Mouse (Mus musculus) MEL (cell line): Measurements from ENCODE around the gene Aff1. TPM values are rescaled to one million over a fixed set of nuclear protein-coding genes. Genes with fewer than 3 reads are reported as not detected.

Experiments used
- DNase-seq: peaks from one replicate; pipeline ENCODE4 v3.0.0; 2011; ENCODE audit warnings: low read depth, low spot score
- H3K27ac ChIP-seq: 2 replicates; pipeline ENCODE4 v1.5.1; 2012; ENCODE audit warnings: low read depth, mild to moderate bottlenecking, control low read depth, low read length, moderate library complexity; ENCODE audit not compliant: control insufficient read depth
- H3K27me3 ChIP-seq, 2 experiments: fragments of 150-350 bp in 1 of 2; sonication (generic) in 1 of 2; 2 replicates each; pipeline ENCODE4 v1.6.1; 2012; ENCODE audit warnings: low read length in 2 of 2, mild to moderate bottlenecking in 2 of 2, improper control_type of control experiment in 1 of 2, moderate library complexity in 1 of 2; ENCODE audit not compliant: insufficient read depth in 2 of 2, control insufficient read depth in 1 of 2
- H3K36me3 ChIP-seq, 2 experiments: 2 replicates each; pipeline ENCODE4 v1.6.1; 2012 to 2014; ENCODE audit warnings: low read length in 2 of 2, improper control_type of control experiment in 1 of 2, inconsistent platforms in 1 of 2, mild to moderate bottlenecking in 1 of 2; ENCODE audit not compliant: insufficient read depth in 2 of 2, control insufficient read depth in 1 of 2
- H3K4me1 ChIP-seq, 2 experiments: fragments of 150-350 bp in 1 of 2; sonication (generic) in 1 of 2; 2 replicates each; pipeline ENCODE4 v1.6.1; 2012; ENCODE audit warnings: low read length in 2 of 2, improper control_type of control experiment in 1 of 2, mild to moderate bottlenecking in 1 of 2; ENCODE audit not compliant: insufficient read depth in 2 of 2, control insufficient read depth in 1 of 2
- H3K4me3 ChIP-seq, 2 experiments: fragments of 150-350 bp in 1 of 2; sonication (generic) in 1 of 2; 2 replicates each; pipeline ENCODE4 v1.5.1; 2012; ENCODE audit warnings: low read depth in 2 of 2, low read length in 2 of 2, mild to moderate bottlenecking in 2 of 2, moderate library complexity in 2 of 2, control low read depth in 1 of 2, improper control_type of control experiment in 1 of 2; ENCODE audit not compliant: control insufficient read depth in 1 of 2, insufficient read depth in 1 of 2
- H3K79me2 ChIP-seq: 2 replicates; pipeline ENCODE4 v1.6.1; 2012; ENCODE audit warnings: mild to moderate bottlenecking, low read length, moderate library complexity; ENCODE audit not compliant: control insufficient read depth, poor library complexity, insufficient read depth
- H3K9ac ChIP-seq: 2 replicates; pipeline ENCODE4 v1.6.1; 2012; ENCODE audit warnings: low read depth, mild to moderate bottlenecking, control low read depth, low read length, moderate library complexity; ENCODE audit not compliant: control insufficient read depth, poor library complexity, severe bottlenecking
- H3K9me3 ChIP-seq: fragments of 150-350 bp; sonication (generic); replicated peaks from 2 replicates; pipeline ENCODE4 v1.6.1; 2012; ENCODE audit warnings: mild to moderate bottlenecking, low read length, improper control_type of control experiment, moderate library complexity; ENCODE audit not compliant: insufficient read depth
- CTCF ChIP-seq, 3 experiments: IDR thresholded peaks in 2 of 3; conservative IDR thresholded peaks in 1 of 3; 2 replicates each; pipeline ENCODE4 v1.5.1; 2011 to 2012; ENCODE audit warnings: low read length in 3 of 3, low read depth in 2 of 3, mild to moderate bottlenecking in 2 of 3, improper control_type of control experiment in 1 of 3, inconsistent platforms in 1 of 3, mixed read lengths in 1 of 3, moderate library complexity in 1 of 3; ENCODE audit not compliant: control insufficient read depth in 1 of 3, insufficient read depth in 1 of 3, poor library complexity in 1 of 3, severe bottlenecking in 1 of 3
- EP300 ChIP-seq, 2 experiments: IDR thresholded peaks; 2 replicates each; pipeline ENCODE4 v1.6.1; 2011; ENCODE audit warnings: improper control_type of control experiment in 2 of 2, low read length in 2 of 2, low read depth in 1 of 2, mild to moderate bottlenecking in 1 of 2
- ETS1 ChIP-seq: IDR thresholded peaks from 2 replicates; pipeline ENCODE4 v1.6.1; 2012; ENCODE audit warnings: low read depth, mild to moderate bottlenecking, inconsistent platforms, low read length, improper control_type of control experiment, moderate library complexity
- GATA1 ChIP-seq: IDR thresholded peaks from 2 replicates; pipeline ENCODE4 v1.6.1; 2011; ENCODE audit warnings: low read depth, low read length, improper control_type of control experiment
- JUND ChIP-seq: IDR thresholded peaks from 2 replicates; pipeline ENCODE4 v1.6.1; 2011; ENCODE audit warnings: low read depth, mild to moderate bottlenecking, improper control_type of control experiment, low read length
- MAFK ChIP-seq: IDR thresholded peaks from 2 replicates; pipeline ENCODE4 v1.6.1; 2011; ENCODE audit warnings: low read depth, mild to moderate bottlenecking, low read length, improper control_type of control experiment, borderline replicate concordance
- MAX ChIP-seq: IDR thresholded peaks from 2 replicates; pipeline ENCODE4 v1.6.1; 2011; ENCODE audit warnings: low read length, improper control_type of control experiment
- MEF2A ChIP-seq: IDR thresholded peaks from 2 replicates; pipeline ENCODE4 v1.6.1; 2014; ENCODE audit warnings: low read depth, mild to moderate bottlenecking, inconsistent platforms, low read length, improper control_type of control experiment; ENCODE audit not compliant: poor library complexity, insufficient replicate concordance, severe bottlenecking; ENCODE audit errors: extremely low read depth
- MYB ChIP-seq: IDR thresholded peaks from 2 replicates; pipeline ENCODE4 v1.6.1; 2011; ENCODE audit warnings: mild to moderate bottlenecking, low read depth, low read length, improper control_type of control experiment
- MYC ChIP-seq: IDR thresholded peaks from 2 replicates; pipeline ENCODE4 v1.6.1; 2011; ENCODE audit warnings: low read depth, mild to moderate bottlenecking, low read length, improper control_type of control experiment, moderate library complexity
- POLR2A ChIP-seq, 2 experiments: IDR thresholded peaks; 2 replicates each; pipeline ENCODE4 v1.6.1; 2011 to 2012; ENCODE audit warnings: low read length in 2 of 2, mild to moderate bottlenecking in 2 of 2, control low read depth in 1 of 2, improper control_type of control experiment in 1 of 2, low read depth in 1 of 2, moderate library complexity in 1 of 2; ENCODE audit not compliant: control insufficient read depth in 1 of 2, insufficient read depth in 1 of 2, poor library complexity in 1 of 2
- POLR2AphosphoS2 ChIP-seq: IDR thresholded peaks from 2 replicates; pipeline ENCODE4 v1.6.1; 2011; ENCODE audit warnings: low read length, improper control_type of control experiment
- RAD21 ChIP-seq: IDR thresholded peaks from 2 replicates; pipeline ENCODE4 v1.6.1; 2011; ENCODE audit warnings: mild to moderate bottlenecking, low read depth, low read length, improper control_type of control experiment
- RCOR1 ChIP-seq: IDR thresholded peaks from 2 replicates; pipeline ENCODE4 v1.6.1; 2012; ENCODE audit warnings: low read depth, mild to moderate bottlenecking, inconsistent platforms, low read length, improper control_type of control experiment
- SIN3A ChIP-seq: IDR thresholded peaks from 2 replicates; pipeline ENCODE4 v1.6.1; 2012; ENCODE audit warnings: low read length, improper control_type of control experiment, inconsistent platforms
- SMC3 ChIP-seq: IDR thresholded peaks from 2 replicates; pipeline ENCODE4 v1.6.1; 2011; ENCODE audit warnings: low read depth, low read length, improper control_type of control experiment
- TAL1 ChIP-seq: IDR thresholded peaks from 2 replicates; pipeline ENCODE4 v1.6.1; 2012; ENCODE audit warnings: mild to moderate bottlenecking, inconsistent platforms, low read length, moderate library complexity, mixed read lengths
- USF2 ChIP-seq, 2 experiments: IDR thresholded peaks; 2 replicates each; pipeline ENCODE4 v1.6.1; 2011 to 2012; ENCODE audit warnings: improper control_type of control experiment in 2 of 2, low read length in 2 of 2, borderline replicate concordance in 1 of 2, inconsistent platforms in 1 of 2, low read depth in 1 of 2, mild to moderate bottlenecking in 1 of 2; ENCODE audit not compliant: insufficient read depth in 1 of 2
- ZMIZ1 ChIP-seq: IDR thresholded peaks from 2 replicates; pipeline ENCODE4 v1.6.1; 2012; ENCODE audit warnings: low read depth, mild to moderate bottlenecking, inconsistent platforms, low read length, improper control_type of control experiment, moderate library complexity
- ZNF384 ChIP-seq: IDR thresholded peaks from 2 replicates; pipeline ENCODE4 v1.6.1; 2012; ENCODE audit warnings: low read depth, mild to moderate bottlenecking, inconsistent platforms, low read length, improper control_type of control experiment
- polyA plus RNA-seq, 2 experiments: library from polyadenylated mRNA; stranded (reverse) in 1 of 2; unstranded in 1 of 2; fragments of >175 nt in 1 of 2; fragments of >200 nt in 1 of 2; gene quantifications; 2 replicates each; pipeline versions ENCODE4 v1.2.1 to v1.2.4; 2012; ENCODE audit warnings: low replicate concordance in 2 of 2, low read depth in 1 of 2; ENCODE audit not compliant: insufficient read length in 2 of 2, insufficient read depth in 1 of 2, missing spikeins in 1 of 2
- total RNA-seq: library from RNA; depleted of rRNA; stranded (reverse); fragments of 300-350 nt; gene quantifications from 2 replicates; pipeline ENCODE4 v1.2.3, GENCODE M21; 2012

The Aff1 gene
- total and polyA plus RNA-seq, 3 experiments, result 5.4 to 13.4 TPM; not detected in 1

- TF ChIP-seq ZMIZ1 (no peak), ETS1 (peak; percentile 84), EP300 (IDR thresholded peaks at IDR 0.05; ENCODE audit: low read depth in 1 of 2, low read length in 2 of 2) (peak; percentile 87 to 88), ZNF384 (no peak), RAD21 (no peak; the same call in none of the 2 replicates), RCOR1 (peak; percentile 85), MYC (no peak), MAFK (peak; percentile 45; the same call in 1 of the 2 replicates), TAL1 (peak; percentile 38), USF2 (IDR thresholded peaks at IDR 0.05; ENCODE audit: borderline replicate concordance in 1 of 2, insufficient read depth in 1 of 2, low read depth in 1 of 2, low read length in 2 of 2) (no peak), MAX (0 out of 2 replicates have a peak, but pooled peaks have one; percentile 36), JUND (no peak), CTCF (IDR thresholded peaks at IDR 0.05 in 2 of 3, conservative IDR thresholded peaks at IDR 0.05 in 1 of 3; ENCODE audit: control insufficient read depth in 1 of 3, insufficient read depth in 1 of 3, low read depth in 2 of 3, low read length in 3 of 3, poor library complexity in 1 of 3, severe bottlenecking in 1 of 3) (peak; percentile 36 to 45 (median 44)), GATA1 (peak; percentile 92), SMC3 (peak; percentile 22; the same call in 1 of the 2 replicates), POLR2AphosphoS2 (no peak)
Measured at GRCm38 (mm10) chr5:103770447-103771222, 78.5 kb downstream of the Aff1 start (continued).

- Histone ChIP-seq H3K27me3 (no peaks in the 10 kb centered on the region), H3K4me3 (no peak overlapping the region), H3K36me3 (peaks cover 0 to 81% of the 10 kb centered on the region in 2 experiments; a peak in 2 of 4 replicates), H3K9me3 (no peaks in the 10 kb centered on the region), H3K9ac (no peak overlapping the region), H3K4me1 (peaks cover 46 to 64% of the 10 kb centered on the region in 2 experiments), H3K79me2 (peaks cover 69% of the 10 kb centered on the region), H3K27ac (no peak overlapping the region)
- TF ChIP-seq MYB (no peak), SIN3A (no peak), MYC (no peak), MEF2A (no peak), POLR2A (IDR thresholded peaks at IDR 0.05; ENCODE audit: control insufficient read depth in 1 of 2, insufficient read depth in 1 of 2, low read depth in 1 of 2, low read length in 2 of 2, poor library complexity in 1 of 2) (no peak)
- no peak for DNase-seq
Measured at GRCm38 (mm10) chr5:103771380-103771779, 79.2 kb downstream of the Aff1 start.
